Mouse (Mus musculus) G1E (cell line): Measurements from ENCODE around the gene Kansl1l.

Source experiments
- CTCF ChIP-seq: IDR thresholded peaks from 2 replicates; pipeline ENCODE4 v1.5.1; 2012; ENCODE audit warnings: low read depth, low read length, inconsistent platforms, mixed read lengths
- GATA1 ChIP-seq: IDR thresholded peaks from 2 replicates; pipeline ENCODE4 v1.6.1; 2012; ENCODE audit warnings: borderline replicate concordance, low read length, inconsistent platforms, mixed read lengths
- TAL1 ChIP-seq: conservative IDR thresholded peaks from 2 replicates; pipeline ENCODE4 v1.6.1; 2012; ENCODE audit warnings: low read depth, low read length, inconsistent platforms, mixed read lengths

- TF ChIP-seq CTCF (no peak), TAL1 (no peak), GATA1 (no peak)
Observed at GRCm38 (mm10) chr1:66704523-66704922, 112.8 kb downstream of the Kansl1l start.
